Mouse (Mus musculus): ENCODE data around the gene Ppef1. TPM values are rescaled to one million over a fixed set of nuclear protein-coding genes. Genes with fewer than 3 reads are reported as not detected.
"Not testable (repeated sequence)": the region's sequence is repeated elsewhere in the genome, so short reads cannot be mapped to it uniquely, and the experiment has no call there.

The Ppef1 gene
- total RNA-seq (2021) = not detected
- long read RNA-seq, experiment 1 = 0 reads
- long read RNA-seq, experiment 2 = 0 reads

GRCm38 (mm10) chrX:160735650-160736049 is at the start of gene Ppef1:
Ppef1 (minus strand) TSS chrX:160735765.
- no peak for DNase-seq
- Histone ChIP-seq H3K27ac (no peak within 1 kb of the TSS), H3K4me3 (no peak within 1 kb of the TSS)
- intact Hi-C loops (cut with DNase I) = no loop called here
- no peak for TF ChIP-seq CTCF (IDR thresholded peaks at IDR 0.05)

- no peak for TF ChIP-seq CTCF (IDR thresholded peaks at IDR 0.05)
- H3K27ac ChIP-seq = no peak overlapping the region
- intact Hi-C loops (cut with DNase I) = no loop called here
- H3K4me3 ChIP-seq = no peak overlapping the region
- DNase-seq = no peak
Measured at GRCm38 (mm10) chrX:160782276-160782675, 46.7 kb upstream of the Ppef1 start.

GRCm38 (mm10) chrX:160773033-160773432 is 37.5 kb upstream of the Ppef1 start:
- intact Hi-C loops (cut with DNase I) = no loop called here
- H3K4me3 ChIP-seq = no peak overlapping the region
- no peak for DNase-seq

GRCm38 (mm10) chrX:160769622-160770021 is 34.1 kb upstream of the Ppef1 start:
- intact Hi-C loops (cut with DNase I) = loop anchor here (10.0 kb wide), 1 partner anchor 265 kb away; the partner anchor contains the start of gene Phka2
- not testable (repeated sequence) for DNase-seq, H3K4me3 ChIP-seq, H3K27ac ChIP-seq

More at GRCm38 (mm10) chrX:160773033-160773432, 37.5 kb upstream of the Ppef1 start:
- no peak for TF ChIP-seq CTCF (IDR thresholded peaks at IDR 0.05)
- H3K27ac ChIP-seq = no peak overlapping the region

- Histone ChIP-seq H3K27ac (0 out of 2 replicates have a peak within 1 kb of the TSS, but pooled peaks have one; percentile 81), H3K4me3 (peak within 1 kb of the TSS; percentile 76)
- DNase-seq = no peak
- intact Hi-C loops (cut with DNase I) = loop anchor here (10.0 kb wide), 1 partner anchor 263 kb away; the partner anchor contains the start of gene Phka2
- TF ChIP-seq CTCF (IDR thresholded peaks at IDR 0.05) = no peak
Measured at GRCm38 (mm10) chrX:160767713-160768112, 32.1 kb upstream of the Ppef1 start, which contains the start of gene Rs1. Rs1 (plus strand) TSS chrX:160768013.

GRCm38 (mm10) chrX:160766233-160766616 is 30.7 kb upstream of the Ppef1 start:
- no peak for DNase-seq
- Histone ChIP-seq H3K27ac (peak overlapping the region; percentile 81), H3K4me3 (peak overlapping the region; percentile 76)
- intact Hi-C loops (cut with DNase I) = loop anchor here (10.0 kb wide), 1 partner anchor 261 kb away; the partner anchor contains the start of gene Phka2
- no peak for TF ChIP-seq CTCF (IDR thresholded peaks at IDR 0.05)

GRCm38 (mm10) chrX:160765389-160766232 is 30.0 kb upstream of the Ppef1 start:
- peak; percentile 87 for DNase-seq
- intact Hi-C loops (cut with DNase I) = loop anchor here (10.0 kb wide), 1 partner anchor 261 kb away; the partner anchor contains the start of gene Phka2
- peak overlapping the region; percentile 81 for H3K27ac ChIP-seq
- no peak; the same call in 1 of the 2 replicates for TF ChIP-seq CTCF (IDR thresholded peaks at IDR 0.05)
- H3K4me3 ChIP-seq = peak overlapping the region; percentile 76

- H3K27ac ChIP-seq = no peak overlapping the region
- TF ChIP-seq CTCF (IDR thresholded peaks at IDR 0.05) = no peak
- no peak for DNase-seq
- intact Hi-C loops (cut with DNase I) = no loop called here
- H3K4me3 ChIP-seq = no peak overlapping the region
Measured at GRCm38 (mm10) chrX:160750808-160751207, 15.2 kb upstream of the Ppef1 start.

GRCm38 (mm10) chrX:160748653-160749052 is 13.1 kb upstream of the Ppef1 start:
- intact Hi-C loops (cut with DNase I) = no loop called here
- no peak for DNase-seq
- no peak overlapping the region for H3K4me3 ChIP-seq
- no peak overlapping the region for H3K27ac ChIP-seq
- TF ChIP-seq CTCF (IDR thresholded peaks at IDR 0.05) = no peak

- Histone ChIP-seq H3K4me3 (no peak overlapping the region), H3K27ac (no peak overlapping the region)
- intact Hi-C loops (cut with DNase I) = no loop called here
- no peak for TF ChIP-seq CTCF (IDR thresholded peaks at IDR 0.05)
- DNase-seq = no peak
Measured at GRCm38 (mm10) chrX:160745399-160745798, 9.8 kb upstream of the Ppef1 start.

GRCm38 (mm10) chrX:160699171-160699570 is 36.4 kb downstream of the Ppef1 start:
- no peak for DNase-seq
- no peak overlapping the region for H3K27ac ChIP-seq
- H3K4me3 ChIP-seq = no peak overlapping the region
- intact Hi-C loops (cut with DNase I) = no loop called here
- TF ChIP-seq CTCF (IDR thresholded peaks at IDR 0.05) = no peak

- TF ChIP-seq CTCF (IDR thresholded peaks at IDR 0.05) = no peak
- Histone ChIP-seq H3K27ac (no peak overlapping the region), H3K4me3 (no peak overlapping the region)
- no peak for DNase-seq
- intact Hi-C loops (cut with DNase I) = no loop called here
Measured at GRCm38 (mm10) chrX:160691559-160691958, 44.0 kb downstream of the Ppef1 start.

GRCm38 (mm10) chrX:160690094-160690493 is 45.5 kb downstream of the Ppef1 start:
- TF ChIP-seq CTCF (IDR thresholded peaks at IDR 0.05) = no peak
- DNase-seq = no peak
- no peak overlapping the region for H3K27ac ChIP-seq
- H3K4me3 ChIP-seq = no peak overlapping the region
- intact Hi-C loops (cut with DNase I) = no loop called here

Measured in gastrocnemius, adult 2 months (tissue).